Mouse (Mus musculus): ENCODE measurements around the gene Cacna1i.

GRCm38 (mm10) chr15:80430324-80430723 is 143.3 kb downstream of the Cacna1i start:
- TF ChIP-seq GATA1 (IDR thresholded peaks at IDR 0.05; ENCODE audit: low read length) (no peak), TAL1 (IDR thresholded peaks at IDR 0.05; ENCODE audit: low read length) (no peak)
